Mouse (Mus musculus): ENCODE results near the gene Ppm1l.

The Ppm1l gene

GRCm38 (mm10) chr3:69494233-69495010 lies 177.8 kb downstream of the Ppm1l start:
- no peak for DNase-seq (ENCODE audit: low read depth, low spot score)
- no peaks in the 10 kb centered on the region for H3K27me3 ChIP-seq (ENCODE audit: control insufficient read depth, insufficient read depth, low read length, poor library complexity, severe bottlenecking)
- H3K36me3 ChIP-seq (ENCODE audit: control insufficient read depth, insufficient read depth, low read length, poor library complexity, severe bottlenecking), result no peaks in the 10 kb centered on the region

- no peak for DNase-seq (ENCODE audit: low read depth, low spot score)
- H3K27me3 ChIP-seq (ENCODE audit: control insufficient read depth, insufficient read depth, low read length, poor library complexity, severe bottlenecking), result no peaks in the 10 kb centered on the region
- H3K36me3 ChIP-seq (ENCODE audit: control insufficient read depth, insufficient read depth, low read length, poor library complexity, severe bottlenecking), result no peaks in the 10 kb centered on the region
These were observed 180.5 kb downstream of the Ppm1l start for GRCm38 (mm10) chr3:69497178-69497577.

GRCm38 (mm10) chr3:69502009-69502408 lies 185.3 kb downstream of the Ppm1l start:
- Histone ChIP-seq H3K36me3 (ENCODE audit: control insufficient read depth, insufficient read depth, low read length, poor library complexity, severe bottlenecking) (no peaks in the 10 kb centered on the region), H3K27me3 (ENCODE audit: control insufficient read depth, insufficient read depth, low read length, poor library complexity, severe bottlenecking) (no peaks in the 10 kb centered on the region)
- DNase-seq (ENCODE audit: low read depth, low spot score), result no peak

- DNase-seq (ENCODE audit: low read depth, low spot score), result no peak
- no peaks in the 10 kb centered on the region for H3K27me3 ChIP-seq (ENCODE audit: control insufficient read depth, insufficient read depth, low read length, poor library complexity, severe bottlenecking)
- H3K36me3 ChIP-seq (ENCODE audit: control insufficient read depth, insufficient read depth, low read length, poor library complexity, severe bottlenecking), result no peaks in the 10 kb centered on the region
These were observed 185.9 kb downstream of the Ppm1l start for GRCm38 (mm10) chr3:69502527-69502926.

- DNase-seq (ENCODE audit: low read depth, low spot score), result peak; percentile 42
- Histone ChIP-seq H3K27me3 (ENCODE audit: control insufficient read depth, insufficient read depth, low read length, poor library complexity, severe bottlenecking) (no peaks in the 10 kb centered on the region), H3K36me3 (ENCODE audit: control insufficient read depth, insufficient read depth, low read length, poor library complexity, severe bottlenecking) (no peaks in the 10 kb centered on the region)
These were observed 188.4 kb downstream of the Ppm1l start for GRCm38 (mm10) chr3:69505090-69505489.

GRCm38 (mm10) chr3:69506352-69506751 lies 189.7 kb downstream of the Ppm1l start:
- DNase-seq (ENCODE audit: low read depth, low spot score), result peak; percentile 11
- H3K36me3 ChIP-seq (ENCODE audit: control insufficient read depth, insufficient read depth, low read length, poor library complexity, severe bottlenecking), result no peaks in the 10 kb centered on the region
- no peaks in the 10 kb centered on the region for H3K27me3 ChIP-seq (ENCODE audit: control insufficient read depth, insufficient read depth, low read length, poor library complexity, severe bottlenecking)

GRCm38 (mm10) chr3:69509411-69509952 lies 192.8 kb downstream of the Ppm1l start:
- no peaks in the 10 kb centered on the region for H3K36me3 ChIP-seq (ENCODE audit: control insufficient read depth, insufficient read depth, low read length, poor library complexity, severe bottlenecking)
- DNase-seq (ENCODE audit: low read depth, low spot score), result no peak
- no peaks in the 10 kb centered on the region for H3K27me3 ChIP-seq (ENCODE audit: control insufficient read depth, insufficient read depth, low read length, poor library complexity, severe bottlenecking)

GRCm38 (mm10) chr3:69511881-69512280 lies 195.2 kb downstream of the Ppm1l start:
- no peaks in the 10 kb centered on the region for H3K27me3 ChIP-seq (ENCODE audit: control insufficient read depth, insufficient read depth, low read length, poor library complexity, severe bottlenecking)
- no peak for DNase-seq (ENCODE audit: low read depth, low spot score)
- H3K36me3 ChIP-seq (ENCODE audit: control insufficient read depth, insufficient read depth, low read length, poor library complexity, severe bottlenecking), result no peaks in the 10 kb centered on the region

GRCm38 (mm10) chr3:69512402-69512801 lies 195.7 kb downstream of the Ppm1l start:
- H3K27me3 ChIP-seq (ENCODE audit: control insufficient read depth, insufficient read depth, low read length, poor library complexity, severe bottlenecking), result no peaks in the 10 kb centered on the region
- DNase-seq (ENCODE audit: low read depth, low spot score), result no peak
- H3K36me3 ChIP-seq (ENCODE audit: control insufficient read depth, insufficient read depth, low read length, poor library complexity, severe bottlenecking), result no peaks in the 10 kb centered on the region

GRCm38 (mm10) chr3:69515730-69516350 lies 199.2 kb downstream of the Ppm1l start:
- H3K27me3 ChIP-seq (ENCODE audit: control insufficient read depth, insufficient read depth, low read length, poor library complexity, severe bottlenecking), result no peaks in the 10 kb centered on the region
- DNase-seq (ENCODE audit: low read depth, low spot score), result no peak
- H3K36me3 ChIP-seq (ENCODE audit: control insufficient read depth, insufficient read depth, low read length, poor library complexity, severe bottlenecking), result no peaks in the 10 kb centered on the region

GRCm38 (mm10) chr3:69519188-69519587 lies 202.5 kb downstream of the Ppm1l start:
- Histone ChIP-seq H3K27me3 (ENCODE audit: control insufficient read depth, insufficient read depth, low read length, poor library complexity, severe bottlenecking) (no peaks in the 10 kb centered on the region), H3K36me3 (ENCODE audit: control insufficient read depth, insufficient read depth, low read length, poor library complexity, severe bottlenecking) (no peaks in the 10 kb centered on the region)
- DNase-seq (ENCODE audit: low read depth, low spot score), result no peak

- DNase-seq (ENCODE audit: low read depth, low spot score), result no peak
- H3K36me3 ChIP-seq (ENCODE audit: control insufficient read depth, insufficient read depth, low read length, poor library complexity, severe bottlenecking), result no peaks in the 10 kb centered on the region
These were observed 203.3 kb downstream of the Ppm1l start for GRCm38 (mm10) chr3:69519789-69520558.

GRCm38 (mm10) chr3:69522270-69522669 lies 205.6 kb downstream of the Ppm1l start:
- no peak for DNase-seq (ENCODE audit: low read depth, low spot score)
- no peaks in the 10 kb centered on the region for H3K27me3 ChIP-seq (ENCODE audit: control insufficient read depth, insufficient read depth, low read length, poor library complexity, severe bottlenecking)
- H3K36me3 ChIP-seq (ENCODE audit: control insufficient read depth, insufficient read depth, low read length, poor library complexity, severe bottlenecking), result no peaks in the 10 kb centered on the region

More at GRCm38 (mm10) chr3:69519789-69520558, 203.3 kb downstream of the Ppm1l start:
- H3K27me3 ChIP-seq (ENCODE audit: control insufficient read depth, insufficient read depth, low read length, poor library complexity, severe bottlenecking), result no peaks in the 10 kb centered on the region

- H3K27me3 ChIP-seq (ENCODE audit: control insufficient read depth, insufficient read depth, low read length, poor library complexity, severe bottlenecking), result no peaks in the 10 kb centered on the region
- DNase-seq (ENCODE audit: low read depth, low spot score), result no peak
- H3K36me3 ChIP-seq (ENCODE audit: control insufficient read depth, insufficient read depth, low read length, poor library complexity, severe bottlenecking), result no peaks in the 10 kb centered on the region
These were observed 207.9 kb downstream of the Ppm1l start for GRCm38 (mm10) chr3:69524356-69525071.

All from splenic B cell, adult 2 months (primary cell).